Mouse (Mus musculus): ENCODE measurements at regions not wholly inside any gene's neighbourhood (a gene's known extent, or its start where the extent isn't known, plus 50 kb on each side); places are given as distances from the start of the nearest gene placed in this dataset.

GRCm38 (mm10) chr1:45575131-45575530 is 72.0 kb upstream of the Col5a2 start:
- WGBS: 39% methylated on average over 3 of the region's 3 CpGs
- ATAC-seq (ENCODE audit: low read depth): no peak

GRCm38 (mm10) chr1:45580466-45580865 is 77.4 kb upstream of the Col5a2 start:
- no peaks in the 10 kb centered on the region for H3K9me3 ChIP-seq (ENCODE audit: control insufficient read depth, low read length)
- WGBS: 36% methylated on average over 1 of the region's 1 CpGs
- H3K4me3 ChIP-seq (ENCODE audit: low read length): no peak overlapping the region
- H3K27ac ChIP-seq (ENCODE audit: low read length): no peak overlapping the region
- no peaks in the 10 kb centered on the region for H3K27me3 ChIP-seq (ENCODE audit: control insufficient read depth, insufficient read depth, low read depth, low read length)
- H3K36me3 ChIP-seq (ENCODE audit: control insufficient read depth, insufficient read depth, low read length): no peaks in the 10 kb centered on the region
- peak; percentile 10; the same call in 1 of the 2 replicates for ATAC-seq (ENCODE audit: low read depth)
- H3K9ac ChIP-seq (ENCODE audit: low read length): no peak overlapping the region
- H3K4me2 ChIP-seq (ENCODE audit: low read depth, low read length): no peak overlapping the region
- H3K4me1 ChIP-seq (replicated peaks; ENCODE audit: control insufficient read depth, insufficient read depth, low read length): no peaks in the 10 kb centered on the region; the same call in 1 of the 2 replicates

More at GRCm38 (mm10) chr1:45575131-45575530, 72.0 kb upstream of the Col5a2 start:
- Histone ChIP-seq H3K36me3 (ENCODE audit: control insufficient read depth, insufficient read depth, low read length) (no peaks in the 10 kb centered on the region), H3K9ac (ENCODE audit: low read length) (no peak overlapping the region), H3K9me3 (ENCODE audit: control insufficient read depth, low read length) (no peaks in the 10 kb centered on the region), H3K4me1 (replicated peaks; ENCODE audit: control insufficient read depth, insufficient read depth, low read length) (no peaks in the 10 kb centered on the region; the same call in 1 of the 2 replicates), H3K4me2 (ENCODE audit: low read depth, low read length) (no peak overlapping the region), H3K27ac (ENCODE audit: low read length) (no peak overlapping the region), H3K4me3 (ENCODE audit: low read length) (no peak overlapping the region), H3K27me3 (ENCODE audit: control insufficient read depth, insufficient read depth, low read depth, low read length) (no peaks in the 10 kb centered on the region)

- Histone ChIP-seq H3K36me3 (ENCODE audit: control insufficient read depth, insufficient read depth, low read length) (no peaks in the 10 kb centered on the region), H3K4me2 (ENCODE audit: low read depth, low read length) (no peak overlapping the region), H3K27ac (ENCODE audit: low read length) (no peak overlapping the region), H3K4me3 (ENCODE audit: low read length) (no peak overlapping the region), H3K9ac (ENCODE audit: low read length) (no peak overlapping the region), H3K4me1 (replicated peaks; ENCODE audit: control insufficient read depth, insufficient read depth, low read length) (peaks cover 7% of the 10 kb centered on the region; the same call in 1 of the 2 replicates), H3K9me3 (ENCODE audit: control insufficient read depth, low read length) (no peaks in the 10 kb centered on the region), H3K27me3 (ENCODE audit: control insufficient read depth, insufficient read depth, low read depth, low read length) (no peaks in the 10 kb centered on the region)
- 53% methylated on average over 9 of the region's 9 CpGs for WGBS
- peak; percentile 85 for ATAC-seq (ENCODE audit: low read depth)
Measured at GRCm38 (mm10) chr1:45587351-45588025, 84.4 kb upstream of the Col5a2 start.

- Histone ChIP-seq H3K9ac (ENCODE audit: low read length) (no peak overlapping the region), H3K4me2 (ENCODE audit: low read depth, low read length) (no peak overlapping the region), H3K4me3 (ENCODE audit: low read length) (0 out of 2 replicates have a peak overlapping the region, but pooled peaks have one; percentile 15), H3K27ac (ENCODE audit: low read length) (peak overlapping the region; percentile 36; the same call in 1 of the 2 replicates), H3K4me1 (replicated peaks; ENCODE audit: control insufficient read depth, insufficient read depth, low read length) (0 out of 2 replicates have a peak, but pooled peaks cover 2% of the 10 kb centered on the region), H3K27me3 (ENCODE audit: control insufficient read depth, insufficient read depth, low read depth, low read length) (no peaks in the 10 kb centered on the region), H3K9me3 (ENCODE audit: control insufficient read depth, low read length) (no peaks in the 10 kb centered on the region), H3K36me3 (ENCODE audit: control insufficient read depth, insufficient read depth, low read length) (no peaks in the 10 kb centered on the region)
- 19% methylated on average over 2 of the region's 2 CpGs for WGBS
- ATAC-seq (ENCODE audit: low read depth): peak; percentile 87
Measured at GRCm38 (mm10) chr1:45597316-45597715, 94.2 kb upstream of the Col5a2 start.

GRCm38 (mm10) chr1:45599421-45599820 is 96.3 kb upstream of the Col5a2 start:
- Histone ChIP-seq H3K4me1 (replicated peaks; ENCODE audit: control insufficient read depth, insufficient read depth, low read length) (0 out of 2 replicates have a peak, but pooled peaks cover 2% of the 10 kb centered on the region), H3K27me3 (ENCODE audit: control insufficient read depth, insufficient read depth, low read depth, low read length) (no peaks in the 10 kb centered on the region), H3K27ac (ENCODE audit: low read length) (no peak overlapping the region), H3K9me3 (ENCODE audit: control insufficient read depth, low read length) (no peaks in the 10 kb centered on the region), H3K36me3 (ENCODE audit: control insufficient read depth, insufficient read depth, low read length) (no peaks in the 10 kb centered on the region), H3K4me2 (ENCODE audit: low read depth, low read length) (no peak overlapping the region), H3K9ac (ENCODE audit: low read length) (no peak overlapping the region), H3K4me3 (ENCODE audit: low read length) (no peak overlapping the region)
- WGBS: 52% methylated on average over 1 of the region's 1 CpGs
- no peak for ATAC-seq (ENCODE audit: low read depth)

- H3K36me3 ChIP-seq (ENCODE audit: control insufficient read depth, insufficient read depth, low read length): no peaks in the 10 kb centered on the region
- no peaks in the 10 kb centered on the region for H3K27me3 ChIP-seq (ENCODE audit: control insufficient read depth, insufficient read depth, low read depth, low read length)
- no peaks in the 10 kb centered on the region for H3K9me3 ChIP-seq (ENCODE audit: control insufficient read depth, low read length)
- H3K4me3 ChIP-seq (ENCODE audit: low read length): no peak overlapping the region
- no peak for ATAC-seq (ENCODE audit: low read depth)
- H3K4me2 ChIP-seq (ENCODE audit: low read depth, low read length): no peak overlapping the region
- 0 out of 2 replicates have a peak, but pooled peaks cover 2% of the 10 kb centered on the region for H3K4me1 ChIP-seq (replicated peaks; ENCODE audit: control insufficient read depth, insufficient read depth, low read length)
- no peak overlapping the region for H3K9ac ChIP-seq (ENCODE audit: low read length)
- 72% methylated on average over 3 of the region's 3 CpGs for WGBS
- no peak overlapping the region for H3K27ac ChIP-seq (ENCODE audit: low read length)
Measured at GRCm38 (mm10) chr1:45600011-45600410, 96.9 kb upstream of the Col5a2 start.

GRCm38 (mm10) chr1:45605571-45605970 is 102.5 kb upstream of the Col5a2 start:
- Histone ChIP-seq H3K4me2 (ENCODE audit: low read depth, low read length) (no peak overlapping the region), H3K27ac (ENCODE audit: low read length) (no peak overlapping the region), H3K9ac (ENCODE audit: low read length) (no peak overlapping the region), H3K4me1 (replicated peaks; ENCODE audit: control insufficient read depth, insufficient read depth, low read length) (no peaks in the 10 kb centered on the region), H3K9me3 (ENCODE audit: control insufficient read depth, low read length) (no peaks in the 10 kb centered on the region), H3K36me3 (ENCODE audit: control insufficient read depth, insufficient read depth, low read length) (no peaks in the 10 kb centered on the region), H3K4me3 (ENCODE audit: low read length) (no peak overlapping the region), H3K27me3 (ENCODE audit: control insufficient read depth, insufficient read depth, low read depth, low read length) (no peaks in the 10 kb centered on the region)
- no peak for ATAC-seq (ENCODE audit: low read depth)
- WGBS: 69% methylated on average over 1 of the region's 1 CpGs

- Histone ChIP-seq H3K4me2 (ENCODE audit: low read depth, low read length) (no peak overlapping the region), H3K4me3 (ENCODE audit: low read length) (no peak overlapping the region), H3K27me3 (ENCODE audit: control insufficient read depth, insufficient read depth, low read depth, low read length) (no peaks in the 10 kb centered on the region), H3K27ac (ENCODE audit: low read length) (no peak overlapping the region), H3K4me1 (replicated peaks; ENCODE audit: control insufficient read depth, insufficient read depth, low read length) (no peaks in the 10 kb centered on the region), H3K36me3 (ENCODE audit: control insufficient read depth, insufficient read depth, low read length) (no peaks in the 10 kb centered on the region), H3K9me3 (ENCODE audit: control insufficient read depth, low read length) (no peaks in the 10 kb centered on the region), H3K9ac (ENCODE audit: low read length) (no peak overlapping the region)
- no peak for ATAC-seq (ENCODE audit: low read depth)
Measured at GRCm38 (mm10) chr1:45608316-45608715, 105.2 kb upstream of the Col5a2 start.

- H3K9me3 ChIP-seq (ENCODE audit: control insufficient read depth, low read length): no peaks in the 10 kb centered on the region
- H3K4me2 ChIP-seq (ENCODE audit: low read depth, low read length): no peak overlapping the region
- peak; percentile 41; the same call in 1 of the 2 replicates for ATAC-seq (ENCODE audit: low read depth)
- no peaks in the 10 kb centered on the region for H3K27me3 ChIP-seq (ENCODE audit: control insufficient read depth, insufficient read depth, low read depth, low read length)
- no peak overlapping the region for H3K9ac ChIP-seq (ENCODE audit: low read length)
- 45% methylated on average over 2 of the region's 2 CpGs for WGBS
- H3K27ac ChIP-seq (ENCODE audit: low read length): no peak overlapping the region
- H3K4me3 ChIP-seq (ENCODE audit: low read length): no peak overlapping the region
- H3K36me3 ChIP-seq (ENCODE audit: control insufficient read depth, insufficient read depth, low read length): no peaks in the 10 kb centered on the region
- no peaks in the 10 kb centered on the region for H3K4me1 ChIP-seq (replicated peaks; ENCODE audit: control insufficient read depth, insufficient read depth, low read length)
Measured at GRCm38 (mm10) chr1:45619008-45619407, 115.9 kb upstream of the Col5a2 start.
